Mouse (Mus musculus) right cerebral cortex, postnatal 14 days (tissue): ENCODE measurements at regions not wholly inside any gene's neighbourhood (a gene's known extent, or its start where the extent isn't known, plus 50 kb on each side); places are given as distances from the start of the nearest gene placed in this dataset.

ENCODE experiments used
- DNase-seq: peaks from one replicate; pipeline ENCODE4 v3.0.0; 2022

GRCm38 (mm10) chr8:15244770-15245485, 199.1 kb upstream of the BB014433 start:
- DNase-seq, result no peak

GRCm38 (mm10) chr8:15235410-15235809, 189.5 kb upstream of the BB014433 start:
- no peak for DNase-seq

GRCm38 (mm10) chr8:15233241-15233640, 187.4 kb upstream of the BB014433 start:
- no peak for DNase-seq

- DNase-seq, result no peak
These were observed 184.3 kb upstream of the BB014433 start for GRCm38 (mm10) chr8:15230217-15230616.

- DNase-seq, result peak; percentile 79
These were observed 175.5 kb upstream of the BB014433 start for GRCm38 (mm10) chr8:15221211-15221912.

GRCm38 (mm10) chr8:15209856-15210521, 164.1 kb upstream of the BB014433 start:
- DNase-seq, result no peak

- DNase-seq, result no peak
These were observed 155.7 kb upstream of the BB014433 start for GRCm38 (mm10) chr8:15201556-15201955.

- no peak for DNase-seq
These were observed 144.8 kb upstream of the BB014433 start for GRCm38 (mm10) chr8:15190708-15191107.

GRCm38 (mm10) chr8:15189079-15189612, 143.3 kb upstream of the BB014433 start:
- DNase-seq, result no peak
